Mouse (Mus musculus): ENCODE measurements around the gene Ccdc40. TPM values are rescaled to one million over a fixed set of nuclear protein-coding genes. Genes with fewer than 3 reads are reported as not detected.
"Not testable (repeated sequence)": the region's sequence is repeated elsewhere in the genome, so short reads cannot be mapped to it uniquely, and the experiment has no call there.

Ccdc40 gene
- polyA plus RNA-seq, 1 experiment, result 0.47 TPM

DNA sequence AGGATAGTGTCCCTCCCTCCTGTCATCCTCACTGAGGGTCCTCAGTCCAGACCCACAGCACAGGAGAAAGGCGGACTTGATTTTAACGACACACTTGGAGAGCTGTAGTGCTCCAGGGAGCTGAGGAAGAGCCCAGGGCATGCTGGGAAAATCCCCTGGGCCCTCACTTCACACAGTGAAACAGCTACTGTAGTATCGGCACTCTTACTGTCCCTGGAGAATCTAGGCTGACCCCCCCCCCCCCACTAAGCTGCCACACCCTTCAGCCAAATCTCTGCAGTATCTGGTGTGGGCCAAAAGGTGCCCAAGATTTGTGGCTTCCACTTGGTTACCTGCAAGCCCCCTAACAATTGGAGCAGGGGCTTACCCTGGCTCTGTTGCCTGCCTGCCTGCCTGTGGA lies 8.6 kb downstream of the Ccdc40 start:
- TF ChIP-seq POLR2A (IDR thresholded peaks at IDR 0.05; ENCODE audit: low read depth, low read length) (no peak), CTCF (IDR thresholded peaks at IDR 0.05; ENCODE audit: extremely low read depth, insufficient read depth, insufficient read length, insufficient replicate concordance) (no peak)
- WGBS, result 61% methylated on average over 3 of the region's 3 CpGs
- H3K4me1 ChIP-seq (ENCODE audit: control insufficient read depth, insufficient read depth, insufficient read length), result peaks cover 7% of the 10 kb centered on the region; the same call in 1 of the 2 replicates
- no peaks in the 10 kb centered on the region for H3K27me3 ChIP-seq (ENCODE audit: control insufficient read depth, insufficient read depth, low read length)
- H3K4me3 ChIP-seq (ENCODE audit: extremely low read depth, insufficient read depth, insufficient read length), result no peak overlapping the region
- DNase-seq (ENCODE audit: low read depth in 1 of 2, low spot score in 2 of 2), result no peak
- no peaks in the 10 kb centered on the region for H3K36me3 ChIP-seq (ENCODE audit: control insufficient read depth, insufficient read depth, low read length)
- no peak overlapping the region for H3K27ac ChIP-seq (ENCODE audit: insufficient read depth, low read length)

DNA sequence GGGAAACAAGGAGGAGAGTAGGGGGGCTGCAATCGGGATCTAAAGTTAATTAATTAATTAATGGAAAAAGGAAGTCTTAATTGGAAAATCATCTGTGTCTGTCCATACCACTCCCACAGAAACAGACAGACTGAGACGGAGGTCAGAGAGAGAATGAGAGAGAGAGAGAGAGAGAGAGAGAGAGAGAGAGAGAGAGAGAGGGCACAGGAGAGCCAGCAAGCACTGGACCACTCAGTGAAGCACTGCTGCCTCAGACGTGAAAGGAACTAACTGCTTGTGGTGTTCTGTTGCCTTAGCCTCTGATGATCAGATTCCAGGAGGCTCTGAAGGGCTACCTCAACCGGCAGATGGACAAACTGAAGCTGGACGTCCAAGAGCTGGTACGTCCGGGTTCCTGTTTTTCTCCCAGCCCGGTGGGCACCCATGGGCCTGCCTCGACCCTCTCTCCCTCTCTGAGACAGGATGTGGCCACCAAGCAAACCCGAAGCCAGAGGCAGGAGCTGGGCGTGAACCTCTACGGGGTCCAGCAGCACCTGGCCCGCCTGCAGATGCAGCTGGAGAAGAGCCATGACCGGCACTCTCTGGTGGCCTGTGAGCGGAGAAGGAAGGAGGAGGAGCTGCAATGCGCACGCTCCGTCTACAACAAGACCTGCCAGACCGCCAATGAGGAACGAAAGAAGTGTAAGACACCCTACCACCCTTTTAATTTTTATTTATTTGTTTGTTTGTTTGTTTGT lies 9.4 kb downstream of the Ccdc40 start:
- Histone ChIP-seq H3K4me3 (ENCODE audit: extremely low read depth, insufficient read depth, insufficient read length) (peak overlapping the region; percentile 63), H3K27ac (ENCODE audit: insufficient read depth, low read length) (peak overlapping the region; percentile 57), H3K36me3 (ENCODE audit: control insufficient read depth, insufficient read depth, low read length) (no peaks in the 10 kb centered on the region), H3K27me3 (ENCODE audit: control insufficient read depth, insufficient read depth, low read length) (no peaks in the 10 kb centered on the region), H3K4me1 (ENCODE audit: control insufficient read depth, insufficient read depth, insufficient read length) (peaks cover 7% of the 10 kb centered on the region; the same call in 1 of the 2 replicates)
- DNase-seq (ENCODE audit: low read depth in 1 of 2, low spot score in 2 of 2), result peak in 1 of 2 experiments; percentile 57
- 4% methylated on average over 20 of the region's 20 CpGs for whole genome bisulfite sequencing
- no peak for TF ChIP-seq CTCF (IDR thresholded peaks at IDR 0.05; ENCODE audit: extremely low read depth, insufficient read depth, insufficient read length, insufficient replicate concordance)
- TF ChIP-seq POLR2A (IDR thresholded peaks at IDR 0.05; ENCODE audit: low read depth, low read length), result peak; percentile 64; the same call in 1 of the 2 replicates

- Histone ChIP-seq H3K27ac (ENCODE audit: insufficient read depth, low read length) (no peak overlapping the region; the same call in 1 of the 2 replicates), H3K27me3 (ENCODE audit: control insufficient read depth, insufficient read depth, low read length) (no peaks in the 10 kb centered on the region)
These were observed 9.9 kb downstream of the Ccdc40 start for GRCm38 (mm10) chr11:119238305-119238721.

DNA sequence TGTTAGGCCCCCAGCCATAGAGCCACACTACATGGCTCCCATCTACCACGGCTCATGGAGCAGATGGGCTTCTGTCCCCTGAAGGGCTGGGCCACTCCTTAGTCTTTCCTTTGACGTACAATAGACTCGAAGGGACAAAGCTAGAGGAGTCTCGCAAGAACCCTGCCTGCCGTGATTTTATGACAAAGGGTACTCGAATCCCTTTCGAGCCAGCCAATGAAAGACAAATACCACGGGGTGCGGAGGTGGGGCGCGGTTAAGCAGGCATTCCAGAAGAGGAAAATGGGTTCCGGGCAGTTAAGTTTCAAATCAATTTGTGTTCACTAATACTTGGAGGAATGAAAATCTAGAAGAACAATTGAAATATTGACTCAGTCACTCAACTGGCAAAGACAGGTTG lies 11.1 kb downstream of the Ccdc40 start:
- 95% methylated on average over 12 of the region's 12 CpGs for WGBS
- H3K27ac ChIP-seq (ENCODE audit: insufficient read depth, low read length), result no peak overlapping the region
- no peaks in the 10 kb centered on the region for H3K27me3 ChIP-seq (ENCODE audit: control insufficient read depth, insufficient read depth, low read length)
- TF ChIP-seq CTCF (IDR thresholded peaks at IDR 0.05; ENCODE audit: extremely low read depth, insufficient read depth, insufficient read length, insufficient replicate concordance) (no peak), POLR2A (IDR thresholded peaks at IDR 0.05; ENCODE audit: low read depth, low read length) (no peak)
- no peak overlapping the region for H3K4me3 ChIP-seq (ENCODE audit: extremely low read depth, insufficient read depth, insufficient read length)
- peaks cover 7% of the 10 kb centered on the region; the same call in 1 of the 2 replicates for H3K4me1 ChIP-seq (ENCODE audit: control insufficient read depth, insufficient read depth, insufficient read length)
- no peaks in the 10 kb centered on the region for H3K36me3 ChIP-seq (ENCODE audit: control insufficient read depth, insufficient read depth, low read length)
- no peak for DNase-seq (ENCODE audit: low read depth in 1 of 2, low spot score in 2 of 2)

More at GRCm38 (mm10) chr11:119238305-119238721, 9.9 kb downstream of the Ccdc40 start:
- 6% methylated on average over 11 of the region's 11 CpGs for WGBS
- Histone ChIP-seq H3K4me1 (ENCODE audit: control insufficient read depth, insufficient read depth, insufficient read length) (peaks cover 7% of the 10 kb centered on the region; the same call in 1 of the 2 replicates), H3K36me3 (ENCODE audit: control insufficient read depth, insufficient read depth, low read length) (no peaks in the 10 kb centered on the region), H3K4me3 (ENCODE audit: extremely low read depth, insufficient read depth, insufficient read length) (peak overlapping the region; percentile 63)
- TF ChIP-seq CTCF (IDR thresholded peaks at IDR 0.05; ENCODE audit: extremely low read depth, insufficient read depth, insufficient read length, insufficient replicate concordance) (no peak), POLR2A (IDR thresholded peaks at IDR 0.05; ENCODE audit: low read depth, low read length) (no peak; the same call in 1 of the 2 replicates)
- DNase-seq (ENCODE audit: low read depth in 1 of 2, low spot score in 2 of 2), result peak; percentile 54 to 83

- H3K4me3 ChIP-seq (ENCODE audit: extremely low read depth, insufficient read depth, insufficient read length); H3K36me3 ChIP-seq (ENCODE audit: control insufficient read depth, insufficient read depth, low read length); H3K27ac ChIP-seq (ENCODE audit: insufficient read depth, low read length); H3K27me3 ChIP-seq (ENCODE audit: control insufficient read depth, insufficient read depth, low read length); DNase-seq (ENCODE audit: low read depth in 1 of 2, low spot score in 2 of 2); H3K4me1 ChIP-seq (ENCODE audit: control insufficient read depth, insufficient read depth, insufficient read length): not testable (repeated sequence)
- WGBS, result 92% methylated on average over 6 of the region's 6 CpGs
These were observed 17.2 kb downstream of the Ccdc40 start for GRCm38 (mm10) chr11:119245543-119245942.

- no peak overlapping the region for H3K4me3 ChIP-seq (ENCODE audit: extremely low read depth, insufficient read depth, insufficient read length)
- H3K27me3 ChIP-seq (ENCODE audit: control insufficient read depth, insufficient read depth, low read length), result no peaks in the 10 kb centered on the region
- no peak overlapping the region for H3K27ac ChIP-seq (ENCODE audit: insufficient read depth, low read length)
- H3K36me3 ChIP-seq (ENCODE audit: control insufficient read depth, insufficient read depth, low read length), result no peaks in the 10 kb centered on the region
- WGBS, result 36% methylated on average over 6 of the region's 6 CpGs
- TF ChIP-seq POLR2A (IDR thresholded peaks at IDR 0.05; ENCODE audit: low read depth, low read length) (no peak), CTCF (IDR thresholded peaks at IDR 0.05; ENCODE audit: extremely low read depth, insufficient read depth, insufficient read length, insufficient replicate concordance) (no peak; the same call in 1 of the 2 replicates)
- peaks cover 4% of the 10 kb centered on the region; the same call in 1 of the 2 replicates for H3K4me1 ChIP-seq (ENCODE audit: control insufficient read depth, insufficient read depth, insufficient read length)
- DNase-seq (ENCODE audit: low read depth in 1 of 2, low spot score in 2 of 2), result peak; percentile 26 to 43
These were observed 20.6 kb downstream of the Ccdc40 start for GRCm38 (mm10) chr11:119249011-119249410.

- 68% methylated on average over 17 of the region's 17 CpGs for WGBS
These were observed 22.6 kb downstream of the Ccdc40 start for GRCm38 (mm10) chr11:119250998-119251397.

More at GRCm38 (mm10) chr11:119250998-119251397, 22.6 kb downstream of the Ccdc40 start:
- no peak for DNase-seq (ENCODE audit: low read depth in 1 of 2, low spot score in 2 of 2)
- Histone ChIP-seq H3K36me3 (ENCODE audit: control insufficient read depth, insufficient read depth, low read length) (no peaks in the 10 kb centered on the region), H3K27ac (ENCODE audit: insufficient read depth, low read length) (no peak overlapping the region), H3K4me3 (ENCODE audit: extremely low read depth, insufficient read depth, insufficient read length) (no peak overlapping the region), H3K27me3 (ENCODE audit: control insufficient read depth, insufficient read depth, low read length) (no peaks in the 10 kb centered on the region), H3K4me1 (ENCODE audit: control insufficient read depth, insufficient read depth, insufficient read length) (peaks cover 4% of the 10 kb centered on the region; the same call in 1 of the 2 replicates)
- TF ChIP-seq POLR2A (IDR thresholded peaks at IDR 0.05; ENCODE audit: low read depth, low read length) (no peak), CTCF (IDR thresholded peaks at IDR 0.05; ENCODE audit: extremely low read depth, insufficient read depth, insufficient read length, insufficient replicate concordance) (no peak)
